ENCODE assay signal across 8 mouse cellular contexts in the genomic region with DNA sequence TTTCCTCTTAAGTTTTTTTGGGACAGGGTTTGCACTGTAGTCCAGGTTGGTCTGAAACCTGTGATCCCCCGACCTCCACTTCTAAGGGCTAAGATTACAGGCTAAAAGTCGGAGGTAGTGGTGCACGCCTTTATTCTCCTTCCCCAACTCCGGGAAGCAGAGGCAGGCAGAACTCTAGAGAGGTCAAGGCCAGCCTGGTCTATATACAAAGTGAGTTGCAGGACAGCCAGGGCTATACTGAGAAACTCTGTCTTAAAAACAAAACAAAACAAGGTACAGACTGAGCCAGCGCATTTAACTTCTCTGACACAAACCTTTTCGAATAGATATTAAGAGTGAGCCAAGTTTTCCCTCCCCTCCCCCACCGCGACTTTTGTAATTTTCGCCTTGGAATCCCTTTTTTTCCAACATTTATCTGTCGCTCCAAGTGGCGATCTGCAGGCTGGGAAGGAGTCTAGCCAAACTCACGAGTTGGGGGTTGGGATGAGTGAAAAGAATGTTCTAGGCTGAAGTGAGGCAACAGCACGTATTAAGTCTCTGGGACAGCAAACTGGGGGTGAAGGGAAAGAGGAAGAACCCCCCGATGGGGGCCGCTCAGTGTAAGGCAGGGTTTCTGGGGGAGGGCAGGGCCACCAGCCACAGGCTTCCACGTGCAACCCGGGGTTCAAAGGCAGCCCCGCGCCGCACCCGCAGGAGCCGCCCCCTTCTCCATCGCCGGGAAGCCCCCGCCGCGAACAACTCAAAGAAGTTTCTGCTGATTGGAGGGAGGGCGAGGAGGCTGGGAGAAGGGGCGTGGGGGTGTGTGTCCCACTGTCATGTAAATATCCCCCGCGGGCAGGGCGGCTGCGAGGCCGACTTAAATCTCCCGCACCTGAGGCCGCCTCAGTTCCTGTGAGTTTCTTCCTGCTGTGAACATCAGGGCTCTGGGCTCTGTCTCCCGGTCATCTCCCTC. TPM values are rescaled to one million over a fixed set of nuclear protein-coding genes. Genes with fewer than 3 reads are reported as not detected.
DNase-seq lines count a peak whose midpoint lies in the region; ATAC-seq and TF ChIP-seq lines count a peak whose summit lies in the region.

No protein-coding gene starts in this region.

- H3K4me1 ChIP-seq in kidney, embryonic 14.5 days (ENCODE audit: control insufficient read depth, insufficient read depth, low read length) = peaks cover 19% of the 10 kb centered on the region

- intact Hi-C loops in left cerebral cortex, adult 2 months (cut with DNase I) = no loop called here

- H3K4me3 ChIP-seq in left cerebral cortex, adult 2 months = peak overlapping the region; percentile 49
- H3K4me3 ChIP-seq in kidney, embryonic 14.5 days (ENCODE audit: low read length) = peak overlapping the region; percentile 68

- no peaks in the 10 kb centered on the region for H3K9me3 ChIP-seq in kidney, embryonic 14.5 days (ENCODE audit: control insufficient read depth, low read length)

- H3K4me2 ChIP-seq in kidney, embryonic 14.5 days (replicated peaks; ENCODE audit: low read depth, low read length) = peak overlapping the region; percentile 86

- peak in 1 of 2 experiments; percentile 18 for DNase-seq in left cerebral cortex, adult 2 months (ENCODE audit: extremely low spot score in 1 of 2, low spot score in 2 of 2)
- DNase-seq in left cerebral cortex, adult 11 months (ENCODE audit: low spot score) = no peak
- peak; percentile 47 for DNase-seq in cerebellum, adult 9-11 months
- peak; percentile 28 for DNase-seq in heart, adult 8-10 months (ENCODE audit: low spot score)
- peak; percentile 52 for DNase-seq in lung, postnatal 14 days
- DNase-seq in retina, postnatal 1 day = peak; percentile 62
- no peak for DNase-seq in right cerebral cortex, postnatal 14 days

- TF ChIP-seq CTCF in left cerebral cortex, adult 2 months (IDR thresholded peaks at IDR 0.05) = no peak

- H3K36me3 ChIP-seq in kidney, embryonic 14.5 days (ENCODE audit: control insufficient read depth, insufficient read depth, low read length) = no peaks in the 10 kb centered on the region

- no peaks in the 10 kb centered on the region for H3K27me3 ChIP-seq in kidney, embryonic 14.5 days (ENCODE audit: control insufficient read depth, insufficient read depth, low read length)

- ATAC-seq in kidney, embryonic 14.5 days (ENCODE audit: low FRiP score, low TSS enrichment) = peak; percentile 2; the same call in 1 of the 2 replicates

- peak overlapping the region; percentile 76; the same call in 1 of the 2 replicates for H3K27ac ChIP-seq in left cerebral cortex, adult 2 months
- peak overlapping the region; percentile 95 for H3K27ac ChIP-seq in kidney, embryonic 14.5 days (ENCODE audit: low read depth, low read length)

- H3K9ac ChIP-seq in kidney, embryonic 14.5 days (ENCODE audit: low read depth, low read length) = peak overlapping the region; percentile 73

- WGBS in kidney, embryonic 14.5 days = 9% methylated on average over 36 of the region's 37 CpGs

RNA-seq across cellular contexts. Expression of a gene that starts 4.3 kb away (rescaled TPM):
- total RNA-seq in left cerebral cortex, adult 2 months (2021) = 100 to 1,000 TPM; 191 to 192 TPM
- total RNA-seq in heart, adult 8-10 months (2022) = 100 to 1,000 TPM in 2 of 4 experiments, 10 to 100 TPM in 2; 98.3 to 109 (median 100) TPM
- polyA plus RNA-seq in kidney, embryonic 14.5 days (2014; fragmentation: Nextera tagmentation; extraction: Ambion mirVana) = 647 and 702 TPM in 2 replicates

RNA-seq across cellular contexts. Expression of a gene that starts 12.8 kb away (rescaled TPM):
- total RNA-seq in left cerebral cortex, adult 2 months (2021) = 10 to 100 TPM; 40.7 to 41.0 TPM
- 1 to 10 TPM; 6.5 to 9.2 (median 7.8) TPM for total RNA-seq in heart, adult 8-10 months (2022)
- 41.2 and 42.6 TPM in 2 replicates for polyA plus RNA-seq in kidney, embryonic 14.5 days (2014; fragmentation: Nextera tagmentation; extraction: Ambion mirVana)

RNA-seq across cellular contexts. Expression of a gene that starts 16.0 kb away (rescaled TPM):
- 1 to 10 TPM; 2.9 to 3.6 TPM for total RNA-seq in left cerebral cortex, adult 2 months (2021)
- 10 to 100 TPM in 2 of 4 experiments, 1 to 10 TPM in 2; 9.0 to 11.2 (median 10.1) TPM for total RNA-seq in heart, adult 8-10 months (2022)
- polyA plus RNA-seq in kidney, embryonic 14.5 days (2014; fragmentation: Nextera tagmentation; extraction: Ambion mirVana) = 7.8 and 9.1 TPM in 2 replicates

RNA-seq across cellular contexts. Expression of a gene that starts 32.0 kb away (rescaled TPM):
- total RNA-seq in left cerebral cortex, adult 2 months (2021) = 1 to 10 TPM; 5.4 to 7.0 TPM
- 1 to 10 TPM; 2.3 to 4.1 (median 3.6) TPM for total RNA-seq in heart, adult 8-10 months (2022)
- polyA plus RNA-seq in kidney, embryonic 14.5 days (2014; fragmentation: Nextera tagmentation; extraction: Ambion mirVana) = 36.3 and 40.9 TPM in 2 replicates

Comparison
In these comparisons a context has a peak if more than half of its experiments do, and no peak if none do; other contexts are left out.
1. DNase-seq: peak in cerebellum, adult 9-11 months (single experiment), heart, adult 8-10 months (single experiment), lung, postnatal 14 days (single experiment) and retina, postnatal 1 day (single experiment); none in left cerebral cortex, adult 11 months (single experiment) and right cerebral cortex, postnatal 14 days (single experiment).
2. RNA of a gene that starts 12.8 kb away (total RNA-seq): 40.7 to 41.0 TPM in left cerebral cortex, adult 2 months; 6.5 to 9.2 TPM in heart, adult 8-10 months; every median in the first group is over 4 times any median in the second.